Mouse (Mus musculus) CH12.LX (cell line): ENCODE measurements around the gene Hbs1l. TPM values are rescaled to one million over a fixed set of nuclear protein-coding genes. Genes with fewer than 3 reads are reported as not detected.

Experiments used
- DNase-seq: peaks from one replicate; pipeline ENCODE4 v3.0.0-alpha.2; 2013; ENCODE audit errors: extremely low read depth
- H3K27ac ChIP-seq: 2 replicates; pipeline ENCODE4 v1.5.1; 2012; ENCODE audit warnings: low read depth, mild to moderate bottlenecking, control low read depth, moderate library complexity; ENCODE audit not compliant: insufficient read depth
- H3K27me3 ChIP-seq: replicated peaks from 2 replicates; pipeline ENCODE3; 2012; ENCODE audit warnings: inconsistent platforms
- H3K36me3 ChIP-seq, 2 experiments: replicated peaks in 1 of 2; 2 replicates each; pipeline versions ENCODE3 to v1.6.1; 2012; ENCODE audit warnings: inconsistent platforms in 1 of 2, low read length in 1 of 2, mild to moderate bottlenecking in 1 of 2, mixed read lengths in 1 of 2, moderate library complexity in 1 of 2; ENCODE audit not compliant: control insufficient read depth in 1 of 2, insufficient read depth in 1 of 2
- H3K4me1 ChIP-seq, 2 experiments: 2 replicates each; pipeline ENCODE4 v1.6.1; 2012; ENCODE audit warnings: inconsistent platforms in 1 of 2, moderate library complexity in 1 of 2; ENCODE audit not compliant: insufficient read depth in 2 of 2, control insufficient read depth in 1 of 2
- H3K4me2 ChIP-seq: 2 replicates; pipeline ENCODE4 v1.6.1; 2012; ENCODE audit warnings: low read depth, mild to moderate bottlenecking, control low read depth; ENCODE audit not compliant: poor library complexity, insufficient read depth, severe bottlenecking
- H3K4me3 ChIP-seq, 3 experiments: fragments of 150-350 bp in 1 of 3; sonication (generic) in 1 of 3; replicated peaks in 1 of 3; 2 replicates each; pipeline versions ENCODE3 to v1.5.1; 2011 to 2012; ENCODE audit warnings: low read depth in 2 of 3, low read length in 2 of 3, mild to moderate bottlenecking in 2 of 3, moderate library complexity in 2 of 3, control low read depth in 1 of 3, improper control_type of control experiment in 1 of 3, inconsistent platforms in 1 of 3, mixed read lengths in 1 of 3; ENCODE audit not compliant: poor library complexity in 1 of 3
- H3K79me2 ChIP-seq: replicated peaks from 2 replicates; pipeline ENCODE4 v1.6.1; 2012; ENCODE audit warnings: mild to moderate bottlenecking, moderate library complexity; ENCODE audit not compliant: control insufficient read depth, poor library complexity, insufficient read depth, severe bottlenecking; ENCODE audit errors: extremely low read depth
- H3K9ac ChIP-seq: 2 replicates; pipeline ENCODE4 v1.6.1; 2012; ENCODE audit warnings: low read depth, mild to moderate bottlenecking, control low read depth, moderate library complexity; ENCODE audit not compliant: insufficient read depth
- H3K9me3 ChIP-seq: replicated peaks from 2 replicates; pipeline ENCODE3; 2012; ENCODE audit warnings: low read length, inconsistent platforms, mixed read lengths
- BHLHE40 ChIP-seq: IDR thresholded peaks from 2 replicates; pipeline ENCODE4 v1.6.1; 2011; ENCODE audit warnings: mild to moderate bottlenecking, low read depth, low read length, improper control_type of control experiment
- CHD2 ChIP-seq: IDR thresholded peaks from 2 replicates; pipeline ENCODE4 v1.6.1; 2011; ENCODE audit warnings: low read length, improper control_type of control experiment
- E2F4 ChIP-seq: IDR thresholded peaks from 2 replicates; pipeline ENCODE4 v1.6.1; 2011; ENCODE audit warnings: low read depth, low read length, improper control_type of control experiment; ENCODE audit not compliant: insufficient replicate concordance
- ELF1 ChIP-seq: IDR thresholded peaks from 2 replicates; pipeline ENCODE4 v1.6.1; 2014; ENCODE audit warnings: low read depth, mild to moderate bottlenecking, inconsistent platforms, low read length, improper control_type of control experiment
- EP300 ChIP-seq: IDR thresholded peaks from 2 replicates; pipeline ENCODE4 v1.6.1; 2011; ENCODE audit warnings: low read length, improper control_type of control experiment
- GABPA ChIP-seq: IDR thresholded peaks from 2 replicates; pipeline ENCODE4 v1.6.1; 2012; ENCODE audit warnings: low read depth, low read length, improper control_type of control experiment, inconsistent platforms; ENCODE audit not compliant: insufficient replicate concordance
- HCFC1 ChIP-seq: IDR thresholded peaks from 2 replicates; pipeline ENCODE4 v1.6.1; 2012; ENCODE audit warnings: low read depth, mild to moderate bottlenecking, inconsistent platforms, low read length, improper control_type of control experiment
- JUN ChIP-seq: IDR thresholded peaks from 2 replicates; pipeline ENCODE4 v1.6.1; 2011; ENCODE audit warnings: low read depth, mild to moderate bottlenecking, low read length, improper control_type of control experiment, moderate library complexity; ENCODE audit not compliant: insufficient read depth
- KAT2A ChIP-seq: IDR thresholded peaks from 2 replicates; pipeline ENCODE4 v1.6.1; 2012; ENCODE audit warnings: low read length, improper control_type of control experiment, inconsistent platforms; ENCODE audit not compliant: insufficient replicate concordance
- MAZ ChIP-seq: IDR thresholded peaks from 2 replicates; pipeline ENCODE4 v1.6.1; 2012; ENCODE audit warnings: low read depth, mild to moderate bottlenecking, inconsistent platforms, low read length, improper control_type of control experiment, moderate library complexity
- MEF2A ChIP-seq: IDR thresholded peaks from 2 replicates; pipeline ENCODE4 v1.6.1; 2014; ENCODE audit warnings: low read depth, mild to moderate bottlenecking, inconsistent platforms, low read length, improper control_type of control experiment, borderline replicate concordance
- NELFE ChIP-seq: IDR thresholded peaks from 2 replicates; pipeline ENCODE4 v1.6.1; 2011; ENCODE audit warnings: low read depth, low read length, improper control_type of control experiment
- NRF1 ChIP-seq: IDR thresholded peaks from 2 replicates; pipeline ENCODE4 v1.6.1; 2014; ENCODE audit warnings: low read depth, mild to moderate bottlenecking, inconsistent platforms, low read length, improper control_type of control experiment, moderate library complexity
- PAX5 ChIP-seq: IDR thresholded peaks from 2 replicates; pipeline ENCODE4 v1.6.1; 2012; ENCODE audit warnings: low read length, inconsistent platforms, mixed read lengths
- POLR2A ChIP-seq: IDR thresholded peaks from 2 replicates; pipeline ENCODE4 v1.6.1; 2011; ENCODE audit warnings: low read depth, mild to moderate bottlenecking, improper control_type of control experiment, low read length
- POLR2AphosphoS2 ChIP-seq: IDR thresholded peaks from 2 replicates; pipeline ENCODE4 v1.6.1; 2011; ENCODE audit warnings: low read depth, low read length, improper control_type of control experiment
- TBP ChIP-seq: conservative IDR thresholded peaks from 2 replicates; pipeline ENCODE4 v1.6.1; 2011; ENCODE audit warnings: low read depth, low read length, improper control_type of control experiment
- TCF12 ChIP-seq: IDR thresholded peaks from 2 replicates; pipeline ENCODE4 v1.6.1; 2014; ENCODE audit warnings: low read depth, mild to moderate bottlenecking, inconsistent platforms, low read length, improper control_type of control experiment
- UBTF ChIP-seq: IDR thresholded peaks from 2 replicates; pipeline ENCODE4 v1.6.1; 2012; ENCODE audit warnings: low read depth, mild to moderate bottlenecking, inconsistent platforms, low read length, improper control_type of control experiment, moderate library complexity
- USF1 ChIP-seq: IDR thresholded peaks from 2 replicates; pipeline ENCODE4 v1.6.1; 2014; ENCODE audit warnings: low read depth, mild to moderate bottlenecking, inconsistent platforms, low read length, improper control_type of control experiment
- USF2 ChIP-seq: conservative IDR thresholded peaks from 2 replicates; pipeline ENCODE4 v1.6.1; 2011; ENCODE audit warnings: low read depth, low read length, improper control_type of control experiment
- ZKSCAN1 ChIP-seq: IDR thresholded peaks from 2 replicates; pipeline ENCODE4 v1.6.1; 2012; ENCODE audit warnings: low read depth, inconsistent platforms, low read length, improper control_type of control experiment, borderline replicate concordance
- ZMIZ1 ChIP-seq: IDR thresholded peaks from 2 replicates; pipeline ENCODE4 v1.6.1; 2012; ENCODE audit warnings: low read depth, mild to moderate bottlenecking, inconsistent platforms, low read length, improper control_type of control experiment
- ZNF384 ChIP-seq: IDR thresholded peaks from 2 replicates; pipeline ENCODE4 v1.6.1; 2012; ENCODE audit warnings: low read depth, low read length, improper control_type of control experiment, inconsistent platforms
- dilution Hi-C: fragments of 300-500 bp; cut with MboI; formaldehyde crosslinking; loops from 2 replicates; pipeline ENCODE4 v1.14.3; 2020; ENCODE audit warnings: low sequenced_read_pairs; ENCODE audit not compliant: extremely low pct_unique_long_range_greater_than_20kb, extremely low pct_ligation_motif_present
- in situ Hi-C: fragments of 300-500 bp; cut with MboI; formaldehyde crosslinking; loops from 3 replicates; pipeline ENCODE4 v1.14.3; 2019; ENCODE audit warnings: low sequenced_read_pairs, low pct_ligation_motif_present, low pct_unique_long_range_greater_than_20kb, mixed read lengths
- polyA plus RNA-seq: library from polyadenylated mRNA; unstranded; fragments of >175 nt; gene quantifications from 2 replicates; pipeline ENCODE4 v1.2.1, GENCODE M21; 2012; ENCODE audit warnings: low read depth; ENCODE audit not compliant: insufficient read length
- total RNA-seq, 2 experiments: library from RNA; depleted of rRNA; stranded (reverse); fragments of 300-350 nt in 1 of 2; fragments of >200 nt in 1 of 2; gene quantifications; 2 replicates each; pipeline ENCODE4 v1.2.3; 2012 to 2014

The Hbs1l gene
- total and polyA plus RNA-seq, 3 experiments, result 99.7 to 111 (median 111) TPM

GRCm38 (mm10) chr10:21415031-21415430 lies 119.3 kb downstream of the Hbs1l start:
- H3K4me3 ChIP-seq, result no peak overlapping the region
- no peaks in the 10 kb centered on the region for H3K79me2 ChIP-seq
- H3K27me3 ChIP-seq, result no peaks in the 10 kb centered on the region
- H3K9ac ChIP-seq, result no peak overlapping the region
- dilution Hi-C loops, result no loop called here
- H3K4me1 ChIP-seq, result no peaks in the 10 kb centered on the region
- no peak overlapping the region for H3K27ac ChIP-seq
- H3K9me3 ChIP-seq, result no peaks in the 10 kb centered on the region
- H3K36me3 ChIP-seq, result no peaks in the 10 kb centered on the region
- TF ChIP-seq POLR2AphosphoS2 (no peak), NRF1 (no peak), PAX5 (no peak), E2F4 (no peak), MEF2A (no peak), JUN (no peak), KAT2A (no peak), BHLHE40 (no peak), TCF12 (no peak), USF2 (no peak), MAZ (no peak), USF1 (no peak), TBP (no peak), ZNF384 (no peak), HCFC1 (no peak)
- TF ChIP-seq, all 38 proteins: peak for 0
- no peak for DNase-seq
- in situ Hi-C loops, result no loop called here
- H3K4me2 ChIP-seq, result no peak overlapping the region

DNA sequence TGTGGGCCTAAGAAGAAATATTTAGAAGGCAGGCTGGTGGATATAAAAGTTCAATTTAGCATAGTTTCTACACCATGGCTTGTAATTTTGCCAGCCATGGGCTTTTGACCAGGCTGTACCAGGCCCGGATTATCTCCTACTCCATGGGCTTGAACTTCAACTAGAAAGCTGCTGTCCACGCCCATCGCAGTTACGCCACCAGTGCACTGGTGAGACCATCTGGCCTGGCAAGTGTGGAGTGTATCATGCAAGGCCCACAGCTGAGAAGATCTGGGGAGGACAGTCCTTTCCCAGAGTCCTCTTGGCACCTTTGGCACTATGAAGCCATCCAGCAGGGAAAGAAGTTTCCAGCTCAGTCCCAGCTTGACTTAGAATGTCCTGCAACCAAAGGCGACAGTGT lies 120.4 kb downstream of the Hbs1l start:
- Histone ChIP-seq H3K4me1 (peaks cover 0 to 3% of the 10 kb centered on the region in 2 experiments; a peak in 1 of 4 replicates), H3K4me3 (no peak overlapping the region), H3K27me3 (no peaks in the 10 kb centered on the region), H3K79me2 (no peaks in the 10 kb centered on the region), H3K9ac (no peak overlapping the region), H3K9me3 (no peaks in the 10 kb centered on the region), H3K27ac (no peak overlapping the region), H3K36me3 (no peaks in the 10 kb centered on the region), H3K4me2 (no peak overlapping the region)
- in situ Hi-C loops (no loop called here), dilution Hi-C loops (no loop called here)
- DNase-seq, result no peak
- no peak for TF ChIP-seq UBTF
- no peak for TF ChIP-seq TBP
- no peak for TF ChIP-seq NELFE
- TF ChIP-seq ZMIZ1, result no peak
- no peak for TF ChIP-seq NRF1
- TF ChIP-seq MAZ, result no peak
- TF ChIP-seq ZKSCAN1, result no peak
- no peak for TF ChIP-seq GABPA
- no peak for TF ChIP-seq POLR2A
- TF ChIP-seq CHD2, result no peak
- no peak for TF ChIP-seq ELF1
- TF ChIP-seq EP300, result no peak
- TF ChIP-seq, all 38 proteins: peak for 0

Other genes with a start within 250 kb of the Hbs1l start
- 11.1 and 16.5 TPM in 2 replicates for gene Myb, start 135.0 kb upstream of the Hbs1l start, total RNA-seq (2012; rRNA removed)
- 19.1 and 21.1 TPM in 2 replicates for gene Myb, start 135.0 kb upstream of the Hbs1l start, total RNA-seq (2014; rRNA removed)
- 18.5 and 24.0 TPM in 2 replicates for gene Myb, start 135.0 kb upstream of the Hbs1l start, polyA plus RNA-seq
- 0.08 TPM in 1 of 2 replicates, not detected in the other for gene Aldh8a1, start 81.3 kb downstream of the Hbs1l start, total RNA-seq (2012; rRNA removed)
- not detected in 2 replicates for gene Aldh8a1, start 81.3 kb downstream of the Hbs1l start, total RNA-seq (2014; rRNA removed)
- 0.11 TPM in 1 of 2 replicates, not detected in the other for gene Aldh8a1, start 81.3 kb downstream of the Hbs1l start, polyA plus RNA-seq